Mouse (Mus musculus) myocyte (in vitro differentiated cells): ENCODE measurements at regions not wholly inside any gene's neighbourhood (a gene's known extent, or its start where the extent isn't known, plus 50 kb on each side); places are given as distances from the start of the nearest gene placed in this dataset.

Experiments
- CEBPB ChIP-seq: IDR thresholded peaks from 2 replicates; pipeline ENCODE4 v1.6.1; 2011; ENCODE audit warnings: mild to moderate bottlenecking, moderate library complexity; ENCODE audit not compliant: poor library complexity, insufficient read depth, severe bottlenecking
- E2F4 ChIP-seq: IDR thresholded peaks from one replicate; pipeline ENCODE4 v1.6.1; 2011; ENCODE audit warnings: mild to moderate bottlenecking, control low read depth, moderate library complexity; ENCODE audit not compliant: insufficient read depth
- POLR2A ChIP-seq: IDR thresholded peaks from one replicate; pipeline ENCODE4 v1.6.1; 2011; ENCODE audit warnings: low read depth, mild to moderate bottlenecking, control low read depth, moderate library complexity; ENCODE audit not compliant: insufficient read length
- POLR2AphosphoS2 ChIP-seq: IDR thresholded peaks from one replicate; pipeline ENCODE4 v1.6.1; 2011; ENCODE audit warnings: low read depth, control low read depth; ENCODE audit not compliant: insufficient read length

- no peak for TF ChIP-seq POLR2A
- no peak for TF ChIP-seq CEBPB
- no peak for TF ChIP-seq E2F4
- no peak for TF ChIP-seq POLR2AphosphoS2
Observed at GRCm38 (mm10) chr15:96903461-96903860, 152.3 kb downstream of the Slc38a4 start.
